Mouse (Mus musculus): Measurements from ENCODE around the gene Pip5k1c.

Gene Pip5k1c

GRCm38 (mm10) chr10:81366477-81367206, 73.9 kb downstream of the Pip5k1c start:
- no peak for DNase-seq (ENCODE audit: low read depth, low spot score)

GRCm38 (mm10) chr10:81367207-81367495, 74.4 kb downstream of the Pip5k1c start:
- DNase-seq (ENCODE audit: low read depth, low spot score): no peak
